Mouse (Mus musculus) CH12.LX (cell line): ENCODE results near the gene Cant1. TPM values are rescaled to one million over a fixed set of nuclear protein-coding genes. Genes with fewer than 3 reads are reported as not detected.

Source experiments
- DNase-seq: peaks from one replicate; pipeline ENCODE4 v3.0.0-alpha.2; 2013; ENCODE audit errors: extremely low read depth
- H3K27ac ChIP-seq: 2 replicates; pipeline ENCODE4 v1.5.1; 2012; ENCODE audit warnings: low read depth, mild to moderate bottlenecking, control low read depth, moderate library complexity; ENCODE audit not compliant: insufficient read depth
- H3K27me3 ChIP-seq: replicated peaks from 2 replicates; pipeline ENCODE3; 2012; ENCODE audit warnings: inconsistent platforms
- H3K36me3 ChIP-seq, 2 experiments: replicated peaks in 1 of 2; 2 replicates each; pipeline versions ENCODE3 to v1.6.1; 2012; ENCODE audit warnings: inconsistent platforms in 1 of 2, low read length in 1 of 2, mild to moderate bottlenecking in 1 of 2, mixed read lengths in 1 of 2, moderate library complexity in 1 of 2; ENCODE audit not compliant: control insufficient read depth in 1 of 2, insufficient read depth in 1 of 2
- H3K4me1 ChIP-seq, 2 experiments: 2 replicates each; pipeline ENCODE4 v1.6.1; 2012; ENCODE audit warnings: inconsistent platforms in 1 of 2, moderate library complexity in 1 of 2; ENCODE audit not compliant: insufficient read depth in 2 of 2, control insufficient read depth in 1 of 2
- H3K4me2 ChIP-seq: 2 replicates; pipeline ENCODE4 v1.6.1; 2012; ENCODE audit warnings: low read depth, mild to moderate bottlenecking, control low read depth; ENCODE audit not compliant: poor library complexity, insufficient read depth, severe bottlenecking
- H3K4me3 ChIP-seq, 3 experiments: fragments of 150-350 bp in 1 of 3; sonication (generic) in 1 of 3; replicated peaks in 1 of 3; 2 replicates each; pipeline versions ENCODE3 to v1.5.1; 2011 to 2012; ENCODE audit warnings: low read depth in 2 of 3, low read length in 2 of 3, mild to moderate bottlenecking in 2 of 3, moderate library complexity in 2 of 3, control low read depth in 1 of 3, improper control_type of control experiment in 1 of 3, inconsistent platforms in 1 of 3, mixed read lengths in 1 of 3; ENCODE audit not compliant: poor library complexity in 1 of 3
- H3K79me2 ChIP-seq: replicated peaks from 2 replicates; pipeline ENCODE4 v1.6.1; 2012; ENCODE audit warnings: mild to moderate bottlenecking, moderate library complexity; ENCODE audit not compliant: control insufficient read depth, poor library complexity, insufficient read depth, severe bottlenecking; ENCODE audit errors: extremely low read depth
- H3K9ac ChIP-seq: 2 replicates; pipeline ENCODE4 v1.6.1; 2012; ENCODE audit warnings: low read depth, mild to moderate bottlenecking, control low read depth, moderate library complexity; ENCODE audit not compliant: insufficient read depth
- H3K9me3 ChIP-seq: replicated peaks from 2 replicates; pipeline ENCODE3; 2012; ENCODE audit warnings: low read length, inconsistent platforms, mixed read lengths
- BHLHE40 ChIP-seq: IDR thresholded peaks from 2 replicates; pipeline ENCODE4 v1.6.1; 2011; ENCODE audit warnings: mild to moderate bottlenecking, low read depth, low read length, improper control_type of control experiment
- CTCF ChIP-seq, 2 experiments: IDR thresholded peaks in 1 of 2; conservative IDR thresholded peaks in 1 of 2; 2 replicates each; pipeline ENCODE4 v1.5.1; 2011 to 2012; ENCODE audit warnings: low read depth in 2 of 2, low read length in 2 of 2, improper control_type of control experiment in 1 of 2, inconsistent platforms in 1 of 2, mild to moderate bottlenecking in 1 of 2, moderate library complexity in 1 of 2
- ELF1 ChIP-seq: IDR thresholded peaks from 2 replicates; pipeline ENCODE4 v1.6.1; 2014; ENCODE audit warnings: low read depth, mild to moderate bottlenecking, inconsistent platforms, low read length, improper control_type of control experiment
- EP300 ChIP-seq: IDR thresholded peaks from 2 replicates; pipeline ENCODE4 v1.6.1; 2011; ENCODE audit warnings: low read length, improper control_type of control experiment
- ETS1 ChIP-seq: conservative IDR thresholded peaks from 2 replicates; pipeline ENCODE4 v1.6.1; 2012; ENCODE audit warnings: low read depth, mild to moderate bottlenecking, inconsistent platforms, low read length, improper control_type of control experiment, moderate library complexity
- IRF4 ChIP-seq: IDR thresholded peaks from 2 replicates; pipeline ENCODE4 v1.6.1; 2014; ENCODE audit warnings: low read depth, mild to moderate bottlenecking, inconsistent platforms, low read length, improper control_type of control experiment
- JUND ChIP-seq: conservative IDR thresholded peaks from 2 replicates; pipeline ENCODE4 v1.6.1; 2011; ENCODE audit warnings: low read depth, low read length, improper control_type of control experiment
- MAFK ChIP-seq: IDR thresholded peaks from 2 replicates; pipeline ENCODE4 v1.6.1; 2011; ENCODE audit warnings: low read length, improper control_type of control experiment; ENCODE audit not compliant: insufficient replicate concordance
- MAX ChIP-seq: IDR thresholded peaks from 2 replicates; pipeline ENCODE4 v1.6.1; 2011; ENCODE audit warnings: low read length, improper control_type of control experiment
- MEF2A ChIP-seq: IDR thresholded peaks from 2 replicates; pipeline ENCODE4 v1.6.1; 2014; ENCODE audit warnings: low read depth, mild to moderate bottlenecking, inconsistent platforms, low read length, improper control_type of control experiment, borderline replicate concordance
- MXI1 ChIP-seq: IDR thresholded peaks from 2 replicates; pipeline ENCODE4 v1.6.1; 2011; ENCODE audit warnings: mild to moderate bottlenecking, low read depth, low read length, improper control_type of control experiment
- MYC ChIP-seq: IDR thresholded peaks from 2 replicates; pipeline ENCODE4 v1.6.1; 2011; ENCODE audit warnings: low read depth, mild to moderate bottlenecking, improper control_type of control experiment, low read length
- NRF1 ChIP-seq: IDR thresholded peaks from 2 replicates; pipeline ENCODE4 v1.6.1; 2014; ENCODE audit warnings: low read depth, mild to moderate bottlenecking, inconsistent platforms, low read length, improper control_type of control experiment, moderate library complexity
- PAX5 ChIP-seq: IDR thresholded peaks from 2 replicates; pipeline ENCODE4 v1.6.1; 2012; ENCODE audit warnings: low read length, inconsistent platforms, mixed read lengths
- POLR2AphosphoS2 ChIP-seq: IDR thresholded peaks from 2 replicates; pipeline ENCODE4 v1.6.1; 2011; ENCODE audit warnings: low read depth, low read length, improper control_type of control experiment
- RAD21 ChIP-seq: IDR thresholded peaks from 2 replicates; pipeline ENCODE4 v1.6.1; 2011; ENCODE audit warnings: low read depth, mild to moderate bottlenecking, low read length, improper control_type of control experiment, moderate library complexity
- RCOR1 ChIP-seq: conservative IDR thresholded peaks from 2 replicates; pipeline ENCODE4 v1.6.1; 2012; ENCODE audit warnings: low read depth, mild to moderate bottlenecking, inconsistent platforms, low read length, improper control_type of control experiment
- SIN3A ChIP-seq: IDR thresholded peaks from 2 replicates; pipeline ENCODE4 v1.6.1; 2012; ENCODE audit warnings: low read length, improper control_type of control experiment, inconsistent platforms
- SMC3 ChIP-seq: IDR thresholded peaks from 2 replicates; pipeline ENCODE4 v1.6.1; 2011; ENCODE audit warnings: low read depth, low read length, improper control_type of control experiment
- TBP ChIP-seq: conservative IDR thresholded peaks from 2 replicates; pipeline ENCODE4 v1.6.1; 2011; ENCODE audit warnings: low read depth, low read length, improper control_type of control experiment
- UBTF ChIP-seq: IDR thresholded peaks from 2 replicates; pipeline ENCODE4 v1.6.1; 2012; ENCODE audit warnings: low read depth, mild to moderate bottlenecking, inconsistent platforms, low read length, improper control_type of control experiment, moderate library complexity
- USF1 ChIP-seq: IDR thresholded peaks from 2 replicates; pipeline ENCODE4 v1.6.1; 2014; ENCODE audit warnings: low read depth, mild to moderate bottlenecking, inconsistent platforms, low read length, improper control_type of control experiment
- ZKSCAN1 ChIP-seq: IDR thresholded peaks from 2 replicates; pipeline ENCODE4 v1.6.1; 2012; ENCODE audit warnings: low read depth, inconsistent platforms, low read length, improper control_type of control experiment, borderline replicate concordance
- ZMIZ1 ChIP-seq: IDR thresholded peaks from 2 replicates; pipeline ENCODE4 v1.6.1; 2012; ENCODE audit warnings: low read depth, mild to moderate bottlenecking, inconsistent platforms, low read length, improper control_type of control experiment
- ZNF384 ChIP-seq: IDR thresholded peaks from 2 replicates; pipeline ENCODE4 v1.6.1; 2012; ENCODE audit warnings: low read depth, low read length, improper control_type of control experiment, inconsistent platforms
- dilution Hi-C: fragments of 300-500 bp; cut with MboI; formaldehyde crosslinking; loops from 2 replicates; pipeline ENCODE4 v1.14.3; 2020; ENCODE audit warnings: low sequenced_read_pairs; ENCODE audit not compliant: extremely low pct_unique_long_range_greater_than_20kb, extremely low pct_ligation_motif_present
- in situ Hi-C: fragments of 300-500 bp; cut with MboI; formaldehyde crosslinking; loops from 3 replicates; pipeline ENCODE4 v1.14.3; 2019; ENCODE audit warnings: low sequenced_read_pairs, low pct_ligation_motif_present, low pct_unique_long_range_greater_than_20kb, mixed read lengths
- polyA plus RNA-seq: library from polyadenylated mRNA; unstranded; fragments of >175 nt; gene quantifications from 2 replicates; pipeline ENCODE4 v1.2.1, GENCODE M21; 2012; ENCODE audit warnings: low read depth; ENCODE audit not compliant: insufficient read length
- total RNA-seq, 2 experiments: library from RNA; depleted of rRNA; stranded (reverse); fragments of 300-350 nt in 1 of 2; fragments of >200 nt in 1 of 2; gene quantifications; 2 replicates each; pipeline ENCODE4 v1.2.3; 2012 to 2014

Gene Cant1
- total and polyA plus RNA-seq, 3 experiments = 28.8 to 40.2 (median 31.2) TPM

GRCm38 (mm10) chr11:118423266-118423971 lies 4.5 kb upstream of the Cant1 start:
- no peaks in the 10 kb centered on the region for H3K36me3 ChIP-seq
- in situ Hi-C loops = no loop called here
- H3K79me2 ChIP-seq = peaks cover 2% of the 10 kb centered on the region; the same call in 1 of the 2 replicates
- peak overlapping the region; percentile 67 for H3K4me2 ChIP-seq
- H3K9me3 ChIP-seq = no peaks in the 10 kb centered on the region
- H3K9ac ChIP-seq = peak overlapping the region; percentile 29
- H3K4me3 ChIP-seq = peak overlapping the region in 1 of 3 experiments; percentile 20
- dilution Hi-C loops = no loop called here
- peak; percentile 87 for DNase-seq
- H3K27ac ChIP-seq = no peak overlapping the region
- H3K27me3 ChIP-seq = peaks cover 49% of the 10 kb centered on the region
- peaks cover 14 to 32% of the 10 kb centered on the region in 2 experiments for H3K4me1 ChIP-seq
- no peak for TF ChIP-seq MAX
- TF ChIP-seq MEF2A = 0 out of 2 replicates have a peak, but pooled peaks have one; percentile 18
- peak; percentile 84 to 96 for TF ChIP-seq CTCF (conservative IDR thresholded peaks at IDR 0.05 in 1 of 2, IDR thresholded peaks at IDR 0.05 in 1 of 2; ENCODE audit: low read depth in 2 of 2, low read length in 2 of 2)
- peak; percentile 88 for TF ChIP-seq RAD21
- no peak for TF ChIP-seq ZMIZ1
- TF ChIP-seq BHLHE40 = no peak
- no peak for TF ChIP-seq ZKSCAN1
- peak; percentile 58; the same call in 1 of the 2 replicates for TF ChIP-seq MAFK
- TF ChIP-seq SMC3 = peak; percentile 83
- TF ChIP-seq TBP = no peak
- no peak for TF ChIP-seq POLR2AphosphoS2
- no peak for TF ChIP-seq EP300
- no peak for TF ChIP-seq SIN3A
- 0 out of 2 replicates have a peak, but pooled peaks have one; percentile 10 for TF ChIP-seq IRF4
- no peak for TF ChIP-seq USF1

- H3K79me2 ChIP-seq = peaks cover 16% of the 10 kb centered on the region
- TF ChIP-seq ELF1 (no peak), ETS1 (no peak), JUND (no peak), MXI1 (no peak), EP300 (no peak), PAX5 (no peak), RAD21 (no peak), MYC (no peak), RCOR1 (no peak), IRF4 (no peak), UBTF (no peak), NRF1 (no peak), ZNF384 (no peak)
- dilution Hi-C loops = no loop called here
- in situ Hi-C loops = no loop called here
- H3K9me3 ChIP-seq = no peaks in the 10 kb centered on the region
- H3K4me2 ChIP-seq = no peak overlapping the region
- DNase-seq = no peak
- peaks cover 23 to 48% of the 10 kb centered on the region in 2 experiments for H3K4me1 ChIP-seq
- no peak overlapping the region for H3K27ac ChIP-seq
- no peak overlapping the region for H3K4me3 ChIP-seq
- H3K27me3 ChIP-seq = peaks cover 21% of the 10 kb centered on the region
- peaks cover 18 to 24% of the 10 kb centered on the region in 2 experiments for H3K36me3 ChIP-seq
- H3K9ac ChIP-seq = no peak overlapping the region
Observed at GRCm38 (mm10) chr11:118420261-118420660, 1.4 kb upstream of the Cant1 start.
